8 mouse cellular contexts compared by ENCODE assay signal in the genomic region with DNA sequence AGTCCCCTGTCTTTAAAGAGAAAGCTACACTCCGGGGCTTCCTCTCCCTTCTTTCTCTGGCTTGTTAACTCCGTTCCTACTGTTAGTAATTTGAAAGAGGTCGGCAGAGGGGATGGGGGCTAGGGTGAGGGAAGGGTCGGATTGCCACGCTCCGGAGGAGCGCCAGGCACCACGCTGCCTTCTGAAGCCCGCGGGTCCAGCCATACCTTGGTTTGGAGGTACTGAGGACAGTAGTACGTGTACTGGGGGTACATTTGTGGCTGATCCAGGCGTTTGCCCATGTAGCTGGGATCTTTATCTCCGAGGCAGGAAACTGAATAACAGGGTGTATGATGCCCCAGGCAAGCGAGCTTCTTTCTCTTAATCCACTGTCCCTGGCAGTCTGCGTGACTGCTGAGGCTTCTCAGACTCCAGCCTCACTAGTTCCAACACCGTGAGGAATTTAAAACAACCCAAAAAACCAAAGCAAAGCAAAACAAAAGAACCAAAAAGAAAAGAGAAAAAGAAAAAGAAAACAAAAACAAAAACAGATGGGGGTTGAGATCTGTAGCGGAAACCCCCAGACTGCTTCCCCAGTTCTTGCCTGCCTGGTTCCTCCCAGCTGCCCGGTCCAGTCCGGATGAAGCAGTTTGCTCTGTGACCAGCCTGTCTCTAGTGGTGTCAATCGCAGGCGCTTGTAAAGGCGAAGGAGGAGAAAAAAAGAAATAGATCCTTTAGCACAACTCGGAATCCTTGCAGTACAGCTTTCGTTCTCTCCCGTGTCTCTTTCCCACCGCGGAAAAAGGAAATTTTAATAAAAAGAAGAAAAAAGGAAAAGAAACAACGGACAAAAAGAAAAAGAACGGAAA.
DNase-seq lines count a peak whose midpoint lies in the region; ATAC-seq and TF ChIP-seq lines count a peak whose summit lies in the region.

No protein-coding gene starts in this region.

- H3K4me3 ChIP-seq in heart, adult 2 months, result peak overlapping the region; percentile 52
- peak overlapping the region; percentile 42 for H3K4me3 ChIP-seq in forebrain, embryonic 11.5 days (ENCODE audit: low read depth, low read length)
- H3K4me3 ChIP-seq in hindbrain, embryonic 15.5 days, result peak overlapping the region; percentile 47
- H3K4me3 ChIP-seq in liver, embryonic 11.5 days (ENCODE audit: low read depth, low read length), result peak overlapping the region; percentile 52
- H3K4me3 ChIP-seq in neural tube, embryonic 13.5 days, result peak overlapping the region; percentile 67

- 0 out of 2 replicates have a peak, but pooled peaks have one; percentile 16 for TF ChIP-seq CTCF in heart, adult 2 months (IDR thresholded peaks at IDR 0.05)

- no peaks in the 10 kb centered on the region for H3K79me2 ChIP-seq in heart, adult 2 months (replicated peaks; ENCODE audit: control insufficient read depth, insufficient read depth, low read length)

- no peaks in the 10 kb centered on the region for H3K36me3 ChIP-seq in heart, adult 2 months (ENCODE audit: control insufficient read depth, insufficient read depth, low read length)
- no peaks in the 10 kb centered on the region for H3K36me3 ChIP-seq in forebrain, embryonic 11.5 days (ENCODE audit: control insufficient read depth, insufficient read depth, low read length)
- no peaks in the 10 kb centered on the region for H3K36me3 ChIP-seq in hindbrain, embryonic 15.5 days
- no peaks in the 10 kb centered on the region for H3K36me3 ChIP-seq in liver, embryonic 11.5 days (ENCODE audit: control insufficient read depth, insufficient read depth, low read length)
- H3K36me3 ChIP-seq in neural tube, embryonic 13.5 days, result no peaks in the 10 kb centered on the region

- H3K27ac ChIP-seq in heart, adult 2 months, result peak overlapping the region; percentile 74
- no peak overlapping the region for H3K27ac ChIP-seq in forebrain, embryonic 11.5 days (ENCODE audit: low read depth, low read length)
- H3K27ac ChIP-seq in hindbrain, embryonic 15.5 days (replicated peaks), result peak overlapping the region; percentile 74
- peak overlapping the region; percentile 54; the same call in 1 of the 2 replicates for H3K27ac ChIP-seq in liver, embryonic 11.5 days (ENCODE audit: low read depth, low read length)
- peak overlapping the region; percentile 92 for H3K27ac ChIP-seq in neural tube, embryonic 13.5 days (replicated peaks)

- peak; percentile 28 to 61 for DNase-seq in heart, adult 2 months
- DNase-seq in heart, postnatal 25 days (ENCODE audit: low spot score), result no peak
- peak; percentile 77 for DNase-seq in adipocyte (ENCODE audit: low spot score)
- DNase-seq in forebrain, embryonic 11.5 days (ENCODE audit: low spot score), result peak; percentile 65
- DNase-seq in liver, embryonic 11.5 days (ENCODE audit: low spot score), result peak; percentile 52
- no peak for DNase-seq in thymus, postnatal 36 days

- H3K27me3 ChIP-seq in heart, adult 2 months (ENCODE audit: control insufficient read depth, insufficient read depth, low read length), result no peaks in the 10 kb centered on the region
- H3K27me3 ChIP-seq in forebrain, embryonic 11.5 days (ENCODE audit: control insufficient read depth, insufficient read depth, low read length), result no peaks in the 10 kb centered on the region
- H3K27me3 ChIP-seq in hindbrain, embryonic 15.5 days, result no peaks in the 10 kb centered on the region
- H3K27me3 ChIP-seq in liver, embryonic 11.5 days (replicated peaks; ENCODE audit: control insufficient read depth, insufficient read depth, low read length), result no peaks in the 10 kb centered on the region
- H3K27me3 ChIP-seq in neural tube, embryonic 13.5 days, result no peaks in the 10 kb centered on the region

- TF ChIP-seq EP300 in heart, adult 2 months (IDR thresholded peaks at IDR 0.05; ENCODE audit: insufficient read depth, low read depth, low read length), result no peak

- WGBS in heart, adult 2 months, result under 1% methylated on average over 29 of the region's 29 CpGs
- WGBS in forebrain, embryonic 11.5 days, result 2% methylated on average over 29 of the region's 29 CpGs
- WGBS in hindbrain, embryonic 15.5 days, result under 1% methylated on average over 29 of the region's 29 CpGs
- 1% methylated on average over 29 of the region's 29 CpGs for WGBS in liver, embryonic 11.5 days
- WGBS in neural tube, embryonic 13.5 days, result under 1% methylated on average over 29 of the region's 29 CpGs

- H3K9me3 ChIP-seq in forebrain, embryonic 11.5 days (ENCODE audit: control insufficient read depth, low read length), result no peaks in the 10 kb centered on the region
- no peaks in the 10 kb centered on the region for H3K9me3 ChIP-seq in hindbrain, embryonic 15.5 days
- H3K9me3 ChIP-seq in liver, embryonic 11.5 days (ENCODE audit: control insufficient read depth, low read length), result no peaks in the 10 kb centered on the region
- no peaks in the 10 kb centered on the region for H3K9me3 ChIP-seq in neural tube, embryonic 13.5 days

- intact Hi-C loops in heart, adult 2 months (cut with DNase I), result loop anchor here (5.0 kb wide), 3 partner anchors 59 to 444 kb away; no protein-coding TSS in a partner anchor
- intact Hi-C loops in heart, postnatal 25 days (cut with DNase I), result loop anchor here (5.0 kb wide), 1 partner anchor 59 kb away; no protein-coding TSS in a partner anchor

- H3K9ac ChIP-seq in heart, adult 2 months (ENCODE audit: low read depth, low read length), result peak overlapping the region; percentile 57
- H3K9ac ChIP-seq in forebrain, embryonic 11.5 days (ENCODE audit: low read length), result peak overlapping the region; percentile 59
- peak overlapping the region; percentile 45 for H3K9ac ChIP-seq in hindbrain, embryonic 15.5 days
- peak overlapping the region; percentile 58 for H3K9ac ChIP-seq in liver, embryonic 11.5 days (ENCODE audit: low read depth, low read length)
- peak overlapping the region; percentile 87 for H3K9ac ChIP-seq in neural tube, embryonic 13.5 days

- ATAC-seq in forebrain, embryonic 11.5 days (replicated peaks; ENCODE audit: low FRiP score), result peak; percentile 64
- ATAC-seq in hindbrain, embryonic 15.5 days (ENCODE audit: low FRiP score, low read depth), result peak; percentile 72
- ATAC-seq in liver, embryonic 11.5 days (replicated peaks; ENCODE audit: low FRiP score), result 0 out of 2 replicates have a peak, but pooled peaks have one; percentile 32
- ATAC-seq in neural tube, embryonic 13.5 days (ENCODE audit: low read depth), result peak; percentile 73

- peak overlapping the region; percentile 76 for H3K4me2 ChIP-seq in forebrain, embryonic 11.5 days (ENCODE audit: low read depth, low read length, severe bottlenecking)
- H3K4me2 ChIP-seq in hindbrain, embryonic 15.5 days, result peak overlapping the region; percentile 56
- peak overlapping the region; percentile 64 for H3K4me2 ChIP-seq in liver, embryonic 11.5 days
- peak overlapping the region; percentile 71 for H3K4me2 ChIP-seq in neural tube, embryonic 13.5 days

- H3K4me1 ChIP-seq in heart, adult 2 months (ENCODE audit: control insufficient read depth, insufficient read depth, low read length), result 0 out of 2 replicates have a peak, but pooled peaks cover 3% of the 10 kb centered on the region
- peaks cover 7% of the 10 kb centered on the region; the same call in 1 of the 2 replicates for H3K4me1 ChIP-seq in forebrain, embryonic 11.5 days (replicated peaks; ENCODE audit: control insufficient read depth, insufficient read depth, low read length)
- peaks cover 54% of the 10 kb centered on the region for H3K4me1 ChIP-seq in hindbrain, embryonic 15.5 days (replicated peaks)
- H3K4me1 ChIP-seq in liver, embryonic 11.5 days (replicated peaks; ENCODE audit: control insufficient read depth, insufficient read depth, low read length), result peaks cover 6% of the 10 kb centered on the region; the same call in 1 of the 2 replicates
- H3K4me1 ChIP-seq in neural tube, embryonic 13.5 days (replicated peaks), result peaks cover 63% of the 10 kb centered on the region

- TF ChIP-seq POLR2A in heart, adult 2 months (IDR thresholded peaks at IDR 0.05; ENCODE audit: insufficient read depth, low read depth, low read length), result no peak

Comparison
In these comparisons a context has a peak if more than half of its experiments do, and no peak if none do; other contexts are left out.
1. DNase-seq: peak in heart, adult 2 months (2 of 2), adipocyte (single experiment), forebrain, embryonic 11.5 days (single experiment) and liver, embryonic 11.5 days (single experiment); none in heart, postnatal 25 days (single experiment) and thymus, postnatal 36 days (0 of 2).
2. Peak in every context shown above with its lines, with median percentiles within 50 percentile points of each other: H3K4me3 ChIP-seq, H3K9ac ChIP-seq, ATAC-seq and H3K4me2 ChIP-seq.